Mouse (Mus musculus) neural tube, embryonic 11.5 days (tissue): ENCODE measurements around the gene Dcun1d2. TPM values are rescaled to one million over a fixed set of nuclear protein-coding genes. Genes with fewer than 3 reads are reported as not detected.

ENCODE experiments used
- ATAC-seq: fragments of 200-750 bp; cut with Nextera tagmentation; 2 replicates; pipeline ENCODE4 v1.8.0; 2017; ENCODE audit warnings: moderate number of reproducible peaks, mild to moderate bottlenecking, moderate TSS enrichment, moderate library complexity; ENCODE audit not compliant: insufficient read depth, low FRiP score, low TSS enrichment
- DNase-seq: peaks from one replicate; pipeline ENCODE4 v3.0.0-alpha.2; 2015; ENCODE audit warnings: low spot score
- H3K27ac ChIP-seq: fragments of 300-500 bp; sonication (generic); 2 replicates; pipeline ENCODE4 v1.5.1; 2014; ENCODE audit warnings: low read depth, mild to moderate bottlenecking, low read length
- H3K27me3 ChIP-seq: fragments of 300-500 bp; sonication (generic); 2 replicates; pipeline ENCODE4 v1.6.1; 2014; ENCODE audit warnings: mild to moderate bottlenecking, low read length, mixed read lengths; ENCODE audit not compliant: control insufficient read depth, insufficient read depth
- H3K36me3 ChIP-seq: fragments of 300-500 bp; sonication (generic); 2 replicates; pipeline ENCODE4 v1.6.1; 2014; ENCODE audit warnings: mild to moderate bottlenecking, low read length, moderate library complexity, mixed read lengths; ENCODE audit not compliant: control insufficient read depth, insufficient read depth
- H3K4me1 ChIP-seq: fragments of 300-500 bp; sonication (generic); 2 replicates; pipeline ENCODE4 v1.6.1; 2014; ENCODE audit warnings: low read length, mixed read lengths; ENCODE audit not compliant: control insufficient read depth, insufficient read depth
- H3K4me2 ChIP-seq: fragments of 300-500 bp; sonication (generic); 2 replicates; pipeline ENCODE4 v1.6.1; 2014; ENCODE audit warnings: low read depth, mild to moderate bottlenecking, moderate library complexity
- H3K4me3 ChIP-seq: fragments of 300-500 bp; sonication (generic); 2 replicates; pipeline ENCODE4 v1.5.1; 2014; ENCODE audit warnings: low read depth, low read length
- H3K9ac ChIP-seq: fragments of 300-500 bp; sonication (generic); 2 replicates; pipeline ENCODE4 v1.6.1; 2014; ENCODE audit warnings: mild to moderate bottlenecking, low read length
- H3K9me3 ChIP-seq: fragments of 300-500 bp; sonication (generic); 2 replicates; pipeline ENCODE4 v1.6.1; 2016; ENCODE audit warnings: low read length; ENCODE audit not compliant: control insufficient read depth
- WGBS: fragments of 180-500 bp; shearing (Covaris S2); extraction: QIAGEN DNeasy Blood & Tissue Kit; methylation state at CpG from one replicate; pipeline ENCODE4 v1.1.7; 2014; 5-methylcytosine and 5-hydroxymethylcytosine counted together
- polyA plus RNA-seq: library from polyadenylated mRNA; unstranded; fragments of >200 nt; fragmentation: Nextera tagmentation; extraction: Ambion mirVana; gene quantifications from 2 replicates; pipeline ENCODE4 v1.2.1, GENCODE M21; 2014

The Dcun1d2 gene
- polyA plus RNA-seq, 1 experiment from 2014 or later, result 36.5 TPM

DNA sequence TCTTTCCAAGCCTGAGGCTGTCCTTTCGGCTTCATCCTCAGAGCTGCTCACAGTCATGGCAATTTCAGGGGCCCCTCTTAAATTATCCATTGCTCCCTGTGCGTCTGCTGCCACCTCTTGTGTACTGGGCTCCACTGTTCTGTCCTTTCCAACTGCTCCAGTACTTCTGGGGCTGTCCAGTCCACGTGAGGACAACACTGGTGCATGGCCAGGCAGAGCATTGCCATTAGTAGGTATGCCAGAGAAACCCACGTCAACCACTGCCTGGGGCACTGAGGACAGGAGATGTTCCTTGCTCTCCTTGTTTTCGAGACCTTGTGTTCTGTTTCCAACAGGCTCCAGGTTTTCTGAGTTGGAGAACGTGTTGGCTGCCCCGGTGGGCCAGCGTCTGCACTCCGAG, 63.5 kb downstream of the Dcun1d2 start:
- no peak overlapping the region for H3K4me2 ChIP-seq
- no peak overlapping the region for H3K27ac ChIP-seq
- WGBS, result 89% methylated on average over 9 of the region's 9 CpGs
- H3K4me3 ChIP-seq, result no peak overlapping the region
- no peak for ATAC-seq
- H3K9ac ChIP-seq, result no peak overlapping the region
- no peaks in the 10 kb centered on the region for H3K9me3 ChIP-seq
- DNase-seq, result no peak
- no peaks in the 10 kb centered on the region for H3K27me3 ChIP-seq
- no peaks in the 10 kb centered on the region for H3K4me1 ChIP-seq
- H3K36me3 ChIP-seq, result no peaks in the 10 kb centered on the region

DNA sequence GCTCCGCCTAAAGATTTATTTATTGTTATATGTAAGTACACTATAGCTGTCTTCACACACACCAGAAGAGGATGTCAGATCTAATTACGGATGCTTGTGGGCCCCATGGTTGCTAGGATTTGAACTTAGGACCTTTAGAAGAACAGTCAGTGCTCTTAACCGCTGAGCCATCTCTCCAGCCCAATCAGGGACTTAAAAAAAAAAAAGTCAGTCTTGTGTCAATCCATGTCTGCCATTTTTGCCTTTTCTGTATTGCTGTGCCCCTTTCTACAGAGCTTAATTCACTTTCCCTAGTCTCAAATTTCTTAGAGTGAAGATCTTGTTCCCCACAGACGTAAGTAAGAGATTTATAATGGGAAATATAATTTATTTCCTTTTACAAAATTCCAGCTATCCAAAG, 69.5 kb downstream of the Dcun1d2 start:
- no peak for DNase-seq
- Histone ChIP-seq H3K36me3 (no peaks in the 10 kb centered on the region), H3K27ac (no peak overlapping the region), H3K9me3 (no peaks in the 10 kb centered on the region), H3K4me1 (0 out of 2 replicates have a peak, but pooled peaks cover 2% of the 10 kb centered on the region), H3K27me3 (no peaks in the 10 kb centered on the region), H3K4me3 (no peak overlapping the region), H3K9ac (no peak overlapping the region), H3K4me2 (no peak overlapping the region)
- ATAC-seq, result no peak
- WGBS, result 82% methylated on average over 4 of the region's 4 CpGs

DNA sequence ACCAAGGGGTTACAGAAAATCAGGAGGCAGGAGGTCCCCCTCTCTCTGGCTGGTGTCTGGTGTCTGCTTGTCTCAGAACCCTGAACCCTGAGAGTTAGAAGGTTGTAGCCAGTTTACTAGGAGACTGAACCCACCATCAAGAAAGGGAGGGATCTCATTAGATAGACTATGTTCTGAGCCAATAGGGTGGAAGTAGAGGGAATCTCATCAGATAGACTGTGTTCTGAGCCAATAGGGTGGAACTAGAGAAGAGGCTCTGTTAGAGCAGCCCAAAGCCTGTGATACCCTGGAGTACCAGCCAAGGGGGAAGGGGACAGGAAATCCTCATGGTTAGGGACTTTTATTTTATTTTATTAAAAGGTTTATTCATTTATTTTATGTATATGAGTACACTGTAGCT, 69.9 kb downstream of the Dcun1d2 start:
- Histone ChIP-seq H3K27me3 (no peaks in the 10 kb centered on the region), H3K36me3 (no peaks in the 10 kb centered on the region), H3K4me1 (0 out of 2 replicates have a peak, but pooled peaks cover 5% of the 10 kb centered on the region), H3K4me2 (no peak overlapping the region), H3K9ac (no peak overlapping the region), H3K4me3 (no peak overlapping the region), H3K9me3 (no peaks in the 10 kb centered on the region), H3K27ac (no peak overlapping the region)
- ATAC-seq (no peak), DNase-seq (no peak)

- no peak overlapping the region for H3K4me3 ChIP-seq
- H3K27me3 ChIP-seq, result no peaks in the 10 kb centered on the region
- H3K9ac ChIP-seq, result no peak overlapping the region
- DNase-seq (no peak), ATAC-seq (no peak)
- no peak overlapping the region for H3K4me2 ChIP-seq
- H3K4me1 ChIP-seq, result 0 out of 2 replicates have a peak, but pooled peaks cover 5% of the 10 kb centered on the region
- H3K27ac ChIP-seq, result no peak overlapping the region
- H3K9me3 ChIP-seq, result no peaks in the 10 kb centered on the region
- 30% methylated on average over 5 of the region's 5 CpGs for WGBS
- no peaks in the 10 kb centered on the region for H3K36me3 ChIP-seq
Observed at GRCm38 (mm10) chr8:13217093-13217492, 70.8 kb downstream of the Dcun1d2 start.

DNA sequence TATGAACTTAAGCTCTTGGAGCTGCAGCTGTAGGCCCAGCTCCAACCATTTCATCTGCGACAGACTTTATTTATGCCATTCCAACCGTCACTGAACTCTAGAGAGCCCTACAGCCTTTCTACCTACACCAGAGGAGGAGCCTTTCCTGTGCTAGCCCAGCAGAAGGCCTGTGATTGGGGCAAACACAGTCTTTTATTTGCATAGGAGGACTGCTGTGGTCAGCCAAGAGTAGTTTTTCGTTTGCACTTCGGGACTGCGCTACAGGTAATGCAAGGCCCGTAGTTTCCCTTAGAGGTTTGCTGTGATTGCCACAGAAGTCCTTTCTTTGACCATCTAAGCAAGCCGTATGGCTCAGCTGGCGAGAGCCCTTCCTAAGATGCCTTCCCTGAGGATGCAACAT, 71.5 kb downstream of the Dcun1d2 start:
- 0 out of 2 replicates have a peak, but pooled peaks cover 5% of the 10 kb centered on the region for H3K4me1 ChIP-seq
- no peak overlapping the region for H3K4me2 ChIP-seq
- no peaks in the 10 kb centered on the region for H3K9me3 ChIP-seq
- no peak overlapping the region for H3K9ac ChIP-seq
- H3K27ac ChIP-seq, result no peak overlapping the region
- ATAC-seq (no peak), DNase-seq (no peak)
- no peak overlapping the region for H3K4me3 ChIP-seq
- 67% methylated on average over 8 of the region's 8 CpGs for WGBS
- H3K27me3 ChIP-seq, result no peaks in the 10 kb centered on the region
- H3K36me3 ChIP-seq, result no peaks in the 10 kb centered on the region

DNA sequence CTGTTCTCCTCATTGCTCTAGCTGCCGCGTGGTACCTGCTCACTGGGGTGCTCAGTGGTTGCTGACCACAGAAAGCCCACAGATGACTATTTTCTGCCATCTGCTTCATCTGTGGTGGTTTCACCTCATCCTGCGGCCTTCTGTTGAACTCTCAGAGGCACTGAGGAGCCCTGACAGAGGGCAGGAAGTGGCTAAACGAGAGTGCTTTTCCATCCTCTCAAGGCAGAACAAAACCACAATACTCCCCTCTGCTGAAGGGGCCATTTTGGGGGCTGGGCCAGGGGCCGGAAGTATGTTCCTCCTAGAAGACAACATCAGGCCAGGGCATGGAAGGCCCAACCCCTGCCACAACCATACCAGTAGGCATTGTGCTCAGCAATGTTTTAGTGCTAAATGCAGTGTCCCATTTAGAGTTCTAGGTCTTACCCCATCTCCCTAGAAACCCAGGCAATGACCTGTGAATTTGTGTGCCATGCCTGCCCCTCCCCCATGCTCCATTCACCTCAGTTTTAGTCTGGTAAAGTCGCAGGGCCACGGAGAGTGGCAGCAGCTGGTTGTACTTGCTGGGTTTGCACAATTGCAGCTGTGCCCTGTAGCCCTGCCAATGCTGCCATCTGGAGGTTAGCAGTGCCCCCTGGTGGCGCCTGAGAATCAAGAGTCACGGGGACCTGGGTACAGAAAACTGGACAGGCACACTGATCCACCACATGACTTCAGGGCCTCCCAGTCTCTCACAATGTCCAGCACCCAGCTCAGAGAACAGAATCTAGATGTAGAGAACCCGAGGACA, 74.3 kb downstream of the Dcun1d2 start:
- DNase-seq, result peak; percentile 87
- H3K4me2 ChIP-seq, result no peak overlapping the region
- WGBS, result 20% methylated on average over 10 of the region's 10 CpGs
- H3K36me3 ChIP-seq, result no peaks in the 10 kb centered on the region
- H3K27me3 ChIP-seq, result no peaks in the 10 kb centered on the region
- H3K9ac ChIP-seq, result no peak overlapping the region
- H3K9me3 ChIP-seq, result no peaks in the 10 kb centered on the region
- H3K4me3 ChIP-seq, result no peak overlapping the region
- 0 out of 2 replicates have a peak, but pooled peaks cover 5% of the 10 kb centered on the region for H3K4me1 ChIP-seq
- H3K27ac ChIP-seq, result no peak overlapping the region
- peak; percentile 50; the same call in 1 of the 2 replicates for ATAC-seq

- Histone ChIP-seq H3K4me2 (no peak overlapping the region), H3K9ac (no peak overlapping the region), H3K4me1 (0 out of 2 replicates have a peak, but pooled peaks cover 5% of the 10 kb centered on the region), H3K9me3 (no peaks in the 10 kb centered on the region), H3K4me3 (no peak overlapping the region), H3K27me3 (no peaks in the 10 kb centered on the region), H3K27ac (no peak overlapping the region), H3K36me3 (no peaks in the 10 kb centered on the region)
- no peak for DNase-seq
- WGBS, result 49% methylated on average over 1 of the region's 1 CpGs
- no peak for ATAC-seq
Observed at GRCm38 (mm10) chr8:13209770-13210169, 78.2 kb downstream of the Dcun1d2 start.

DNA sequence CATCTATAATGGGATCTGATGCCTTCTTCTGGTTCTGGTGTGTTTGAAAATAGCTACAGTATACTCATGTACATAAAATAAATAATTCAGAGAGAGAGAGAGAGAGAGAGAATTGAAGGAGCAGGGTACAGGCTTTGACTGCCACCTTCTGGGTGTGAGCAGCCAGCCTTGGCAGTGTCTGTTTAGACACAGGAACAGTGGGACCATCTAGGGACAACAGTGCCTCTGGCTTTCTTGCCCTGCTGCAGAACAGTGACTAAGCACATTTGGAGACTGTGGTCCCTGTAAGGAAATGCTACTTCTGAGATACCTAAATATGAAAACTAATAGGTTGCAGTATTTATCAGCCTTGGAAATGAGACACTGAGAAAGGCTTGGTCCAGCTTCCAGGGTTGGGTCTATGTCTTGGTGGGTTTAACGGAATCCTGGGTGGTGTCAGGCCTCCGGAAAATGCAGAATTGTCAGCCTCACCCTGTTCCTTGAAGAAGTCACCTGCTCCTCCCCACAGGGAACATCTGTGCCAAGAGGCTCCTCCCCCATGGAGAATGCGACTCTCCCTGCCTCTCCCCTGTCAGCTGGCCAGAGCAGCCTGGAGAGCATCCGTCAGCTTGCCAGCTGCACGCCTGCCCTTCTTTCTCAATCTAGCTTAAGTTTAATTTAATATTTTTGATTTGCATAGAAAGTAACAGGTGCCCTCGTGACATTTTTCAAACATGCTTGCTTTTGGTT, 79.1 kb downstream of the Dcun1d2 start:
- WGBS, result 52% methylated on average over 6 of the region's 6 CpGs
- no peak overlapping the region for H3K9ac ChIP-seq
- no peak overlapping the region for H3K4me3 ChIP-seq
- no peak overlapping the region for H3K27ac ChIP-seq
- H3K4me1 ChIP-seq, result 0 out of 2 replicates have a peak, but pooled peaks cover 5% of the 10 kb centered on the region
- DNase-seq (no peak), ATAC-seq (no peak)
- no peaks in the 10 kb centered on the region for H3K36me3 ChIP-seq
- no peaks in the 10 kb centered on the region for H3K9me3 ChIP-seq
- H3K4me2 ChIP-seq, result no peak overlapping the region
- no peaks in the 10 kb centered on the region for H3K27me3 ChIP-seq
